Mouse (Mus musculus) embryonic fibroblast, embryonic 13.5 days (primary cell): ENCODE data around the gene Tpbpb.

ENCODE experiments used
- CTCF ChIP-seq: IDR thresholded peaks from 2 replicates; pipeline ENCODE4 v1.5.1; 2011; ENCODE audit warnings: mild to moderate bottlenecking, control low read depth, low read length, moderate library complexity, borderline replicate concordance; ENCODE audit not compliant: insufficient read depth
- POLR2A ChIP-seq: IDR thresholded peaks from 2 replicates; pipeline ENCODE4 v1.6.1; 2011; ENCODE audit warnings: low read depth, mild to moderate bottlenecking, control low read depth, low read length, moderate library complexity

GRCm38 (mm10) chr13:60864281-60864680 lies 40.4 kb downstream of the Tpbpb start, which contains the start of gene 4930486L24Rik:
- TF ChIP-seq CTCF (no peak), POLR2A (no peak)
